Mouse (Mus musculus) mesoderm, embryonic 11.5 days (tissue): Measurements from ENCODE around the gene Tnfsf13b.

Experiments
- DNase-seq: peaks from one replicate; pipeline ENCODE4 v3.0.0-alpha.2; 2012; ENCODE audit warnings: low read depth, low spot score

Tnfsf13b gene

GRCm38 (mm10) chr8:10006156-10006985, at the start of gene Tnfsf13b:
Gene Tnfsf13b, plus strand, starts transcription at chr8:10006467.
- DNase-seq, result no peak

DNA sequence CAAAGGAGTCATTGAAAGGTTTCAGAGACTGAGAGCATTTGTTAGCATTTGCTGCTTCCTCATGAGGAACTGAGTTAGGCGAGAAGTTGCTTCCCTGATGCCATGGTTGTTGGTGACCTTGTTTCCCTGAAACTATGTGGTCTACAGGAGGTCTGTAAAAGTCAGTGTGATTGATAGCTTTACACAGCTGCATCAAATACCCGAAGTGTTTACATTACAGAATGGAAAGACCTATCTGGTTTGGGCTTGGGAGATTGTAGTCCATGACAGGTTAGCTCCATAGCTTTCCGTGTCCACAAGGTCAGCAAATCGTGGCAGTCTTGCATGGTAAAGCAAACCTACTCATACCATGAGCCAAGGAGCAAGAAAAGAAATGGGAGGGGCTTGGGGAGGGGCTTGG, 47.9 kb upstream of the Tnfsf13b start:
- DNase-seq, result peak; percentile 11

- no peak for DNase-seq
Observed at GRCm38 (mm10) chr8:9959919-9960318, 46.3 kb upstream of the Tnfsf13b start.

DNA sequence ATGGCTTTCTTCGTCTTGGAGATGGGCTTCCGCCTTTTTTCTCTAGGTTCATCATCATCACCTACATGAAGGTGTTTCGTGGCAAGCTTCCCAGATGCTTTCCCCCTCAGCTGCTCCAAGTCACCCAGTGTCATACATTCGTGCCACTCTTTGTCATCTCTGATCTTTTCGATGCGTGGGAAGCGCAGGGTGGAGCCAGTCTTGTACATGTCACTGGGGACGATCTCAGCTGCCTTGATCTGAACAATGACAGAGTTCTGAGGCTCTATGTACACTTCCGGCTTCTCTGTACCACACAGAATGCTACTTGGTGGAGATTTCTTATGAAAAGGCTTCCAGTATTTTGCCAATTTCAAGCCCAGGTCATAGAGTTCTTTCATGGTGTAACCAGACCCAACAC, 34.4 kb upstream of the Tnfsf13b start:
- DNase-seq, result no peak

GRCm38 (mm10) chr8:9975276-9975675, 31.0 kb upstream of the Tnfsf13b start:
- no peak for DNase-seq

GRCm38 (mm10) chr8:9975898-9976611, 30.2 kb upstream of the Tnfsf13b start:
- peak; percentile 98 for DNase-seq

- DNase-seq, result no peak
Observed at GRCm38 (mm10) chr8:9977016-9977415, 29.3 kb upstream of the Tnfsf13b start.

GRCm38 (mm10) chr8:9977573-9978314, 28.5 kb upstream of the Tnfsf13b start, which contains the start of the genes Lig4 and Abhd13:
Gene Lig4, minus strand, starts transcription at chr8:9977686.
Gene Abhd13, plus strand, starts transcription at chr8:9977707.
- peak; percentile 99 for DNase-seq

GRCm38 (mm10) chr8:9978475-9979230, 27.6 kb upstream of the Tnfsf13b start:
- DNase-seq, result no peak

- no peak for DNase-seq
Observed at GRCm38 (mm10) chr8:9979746-9980145, 26.5 kb upstream of the Tnfsf13b start.

DNA sequence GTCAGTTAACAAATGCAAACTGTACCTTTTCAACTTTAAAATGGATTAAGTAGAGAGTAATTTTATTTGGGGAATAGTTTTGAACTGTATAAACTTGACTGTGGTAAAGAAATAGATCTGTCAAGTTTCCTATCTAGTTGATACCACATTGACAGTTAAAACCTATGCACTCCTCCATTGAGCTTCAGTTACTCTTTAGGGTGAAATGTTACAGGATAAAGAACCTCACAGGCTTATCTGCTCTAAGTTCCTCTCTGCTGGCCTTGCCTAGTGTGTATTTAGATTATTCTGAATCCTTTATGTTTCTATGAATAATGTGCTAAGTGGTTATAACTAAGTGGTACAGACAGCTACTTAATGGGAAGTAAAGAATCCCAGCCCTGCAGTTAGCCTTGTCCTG, 26.1 kb upstream of the Tnfsf13b start:
- DNase-seq, result no peak

- no peak for DNase-seq
Observed at GRCm38 (mm10) chr8:10004115-10004514, 2.2 kb upstream of the Tnfsf13b start.

DNA sequence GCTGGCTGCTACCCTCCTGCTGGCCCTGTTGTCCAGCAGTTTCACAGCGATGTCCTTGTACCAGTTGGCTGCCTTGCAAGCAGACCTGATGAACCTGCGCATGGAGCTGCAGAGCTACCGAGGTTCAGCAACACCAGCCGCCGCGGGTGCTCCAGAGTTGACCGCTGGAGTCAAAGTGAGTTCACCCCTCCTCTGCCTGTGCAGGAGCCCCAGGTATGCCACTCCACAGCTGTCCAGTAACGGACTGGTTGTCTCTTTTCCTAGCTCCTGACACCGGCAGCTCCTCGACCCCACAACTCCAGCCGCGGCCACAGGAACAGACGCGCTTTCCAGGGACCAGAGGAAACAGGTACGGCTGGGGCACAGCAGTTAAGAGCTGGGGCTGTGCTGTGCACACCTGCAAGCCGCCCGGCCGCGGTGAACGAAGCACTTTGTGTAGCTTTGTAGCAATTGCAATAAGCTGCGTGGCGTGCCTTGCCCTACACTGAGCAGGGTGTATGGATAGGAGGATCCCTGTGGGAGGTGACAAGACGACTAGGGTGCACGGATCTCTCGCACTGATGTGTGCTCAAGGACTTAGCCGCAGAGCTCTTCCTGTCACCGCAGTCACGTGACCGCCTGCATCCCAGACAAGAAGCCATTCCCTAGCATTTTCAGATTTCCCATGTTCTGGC, 856 bp downstream of the Tnfsf13b start:
- peak; percentile 49 for DNase-seq

- no peak for DNase-seq
Observed at GRCm38 (mm10) chr8:10007660-10008028, 1.4 kb downstream of the Tnfsf13b start.

DNA sequence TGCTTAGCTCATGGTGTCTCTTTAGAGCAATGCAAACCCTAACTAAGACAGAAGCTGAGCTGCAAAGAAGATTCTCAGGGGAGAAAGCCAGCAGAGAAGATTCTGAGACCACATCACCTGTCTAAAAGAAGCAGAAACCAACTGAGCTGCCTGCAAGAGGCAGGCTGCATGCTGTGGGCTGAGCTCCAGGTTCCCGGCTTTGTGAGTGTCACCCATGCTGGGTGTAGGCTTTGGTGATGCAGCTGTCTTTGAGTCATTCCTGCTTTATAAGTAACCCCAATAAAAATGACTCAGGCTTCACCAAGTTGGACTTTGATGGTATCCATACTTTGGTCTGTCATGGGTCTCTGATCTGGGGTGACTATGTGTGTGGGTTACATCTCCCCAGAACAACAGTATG, 10.0 kb downstream of the Tnfsf13b start:
- no peak for DNase-seq

DNA sequence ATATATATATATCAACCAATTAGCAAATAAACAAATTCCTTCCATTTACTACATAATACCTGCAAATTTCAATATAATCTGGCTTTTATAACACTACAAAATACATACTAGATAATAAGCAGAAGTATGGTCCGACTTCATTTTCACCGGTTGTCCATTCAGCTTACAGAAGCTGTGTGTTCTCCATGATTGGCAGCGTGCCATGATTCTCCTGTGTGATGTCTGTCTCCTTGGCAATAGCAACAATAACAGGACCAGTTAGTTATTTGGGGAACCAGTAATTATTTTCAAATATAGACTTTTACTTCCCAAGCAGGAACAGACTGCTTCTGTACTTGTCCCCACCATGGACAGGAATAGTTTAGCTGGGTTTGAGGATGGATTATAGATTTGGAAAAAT, 11.0 kb downstream of the Tnfsf13b start:
- DNase-seq, result no peak

GRCm38 (mm10) chr8:10030320-10031060, 24.2 kb downstream of the Tnfsf13b start:
- DNase-seq, result no peak

DNA sequence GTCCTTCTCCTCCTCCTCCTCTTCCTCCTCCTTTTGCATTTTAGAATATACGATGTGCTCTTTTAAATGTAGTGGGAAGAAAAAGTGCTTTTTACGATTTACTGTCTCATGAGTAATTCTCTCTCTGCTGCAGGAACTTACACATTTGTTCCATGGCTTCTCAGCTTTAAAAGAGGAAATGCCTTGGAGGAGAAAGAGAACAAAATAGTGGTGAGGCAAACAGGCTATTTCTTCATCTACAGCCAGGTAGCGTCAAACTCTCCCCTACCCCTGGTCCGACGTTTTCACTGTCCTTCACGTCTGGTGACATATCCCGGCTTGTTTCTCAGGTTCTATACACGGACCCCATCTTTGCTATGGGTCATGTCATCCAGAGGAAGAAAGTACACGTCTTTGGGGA, 24.9 kb downstream of the Tnfsf13b start:
- DNase-seq, result no peak

DNA sequence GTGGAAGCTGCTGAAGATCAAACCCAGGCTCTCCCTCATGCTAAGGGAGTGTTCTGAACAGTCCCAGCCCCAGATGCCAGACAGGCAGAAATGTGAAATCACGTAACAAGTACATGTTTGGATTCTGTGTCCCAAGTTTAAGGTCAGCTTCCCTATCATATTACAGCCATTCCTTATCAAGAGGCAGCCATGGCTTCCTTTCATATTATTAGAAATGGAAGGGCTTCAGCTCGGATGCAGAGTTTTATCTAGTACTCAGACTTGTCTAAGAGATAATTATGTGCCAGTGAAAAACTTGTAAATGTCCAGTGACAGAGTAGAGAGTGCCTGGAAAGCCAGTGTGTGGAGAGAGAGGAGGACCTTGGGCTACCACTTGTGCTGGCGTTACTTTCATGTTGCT, 34.6 kb downstream of the Tnfsf13b start:
- no peak for DNase-seq

DNA sequence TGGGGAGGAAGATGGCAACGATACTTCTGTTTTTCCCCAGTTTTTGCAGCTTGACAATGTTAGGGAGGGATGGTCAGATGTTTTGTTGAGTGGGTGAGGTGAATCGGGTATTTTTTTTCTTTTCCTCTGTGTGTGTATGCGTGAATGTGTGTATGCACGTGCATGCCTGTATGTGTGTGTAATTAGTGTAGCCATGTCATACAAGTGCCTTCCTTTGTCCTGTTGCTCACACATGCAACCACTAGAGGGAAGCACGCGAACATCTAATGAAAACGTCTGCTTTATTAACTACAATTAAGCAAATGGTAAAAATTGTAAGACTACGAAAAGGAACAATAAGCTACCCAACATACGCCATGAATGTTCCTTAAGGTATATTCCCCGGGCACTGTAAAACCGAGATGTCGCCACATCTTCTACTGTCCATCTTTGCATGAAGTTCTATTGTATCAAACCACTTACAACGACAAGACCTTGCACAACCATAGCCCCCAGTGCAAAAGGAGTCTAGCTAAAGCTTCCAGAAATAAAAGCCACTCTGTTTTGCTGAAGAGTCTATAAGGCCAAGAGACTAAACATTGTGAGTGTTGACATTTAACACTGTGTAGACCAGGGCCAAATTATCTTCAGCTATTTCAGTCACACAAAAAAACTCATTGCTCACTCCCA, 37.7 kb downstream of the Tnfsf13b start:
- peak; percentile 26 for DNase-seq
